8 mouse cellular contexts compared by ENCODE assay signal in genomic region chr6:125137002-125137671, GRCm38 (mm10). TPM values are rescaled to one million over a fixed set of nuclear protein-coding genes. Genes with fewer than 3 reads are reported as not detected.
DNase-seq lines count a peak whose midpoint lies in the region; ATAC-seq lines count a peak whose summit lies in the region.

No protein-coding gene starts in this region.

- no peak overlapping the region for H3K4me3 ChIP-seq in midbrain, embryonic 10.5 days
- no peak overlapping the region for H3K4me3 ChIP-seq in midbrain, embryonic 13.5 days (replicated peaks)

- no peak for ATAC-seq in midbrain, embryonic 13.5 days

- no peak overlapping the region for H3K4me2 ChIP-seq in midbrain, embryonic 13.5 days (replicated peaks)

- no peak overlapping the region for H3K27ac ChIP-seq in midbrain, embryonic 10.5 days (replicated peaks)
- H3K27ac ChIP-seq in midbrain, embryonic 13.5 days, result no peak overlapping the region

- DNase-seq in heart, adult 18-20 months, result peak; percentile 43 to 65
- DNase-seq in heart, adult 9 months (ENCODE audit: low spot score in 2 of 2), result no peak
- peak; percentile 44 for DNase-seq in midbrain, embryonic 10.5 days (ENCODE audit: low spot score)
- DNase-seq in R1 (ENCODE audit: low read depth, low spot score), result peak; percentile 87
- peak; percentile 65 for DNase-seq in kidney, postnatal 10 days
- peak; percentile 58 for DNase-seq in thymus, postnatal 0 days (ENCODE audit: low spot score)
- DNase-seq in ovary, postnatal 10 days (ENCODE audit: low spot score), result no peak

- no peaks in the 10 kb centered on the region for H3K27me3 ChIP-seq in midbrain, embryonic 10.5 days (ENCODE audit: low read depth, poor library complexity, severe bottlenecking)
- no peaks in the 10 kb centered on the region for H3K27me3 ChIP-seq in midbrain, embryonic 13.5 days

- H3K9me3 ChIP-seq in midbrain, embryonic 10.5 days (replicated peaks), result no peaks in the 10 kb centered on the region
- no peaks in the 10 kb centered on the region for H3K9me3 ChIP-seq in midbrain, embryonic 13.5 days

- H3K36me3 ChIP-seq in midbrain, embryonic 10.5 days, result peaks cover 92% of the 10 kb centered on the region
- H3K36me3 ChIP-seq in midbrain, embryonic 13.5 days, result peaks cover 88% of the 10 kb centered on the region

- peaks cover 15% of the 10 kb centered on the region for H3K4me1 ChIP-seq in midbrain, embryonic 10.5 days
- H3K4me1 ChIP-seq in midbrain, embryonic 13.5 days (replicated peaks), result peaks cover 15% of the 10 kb centered on the region

- no peak overlapping the region for H3K9ac ChIP-seq in midbrain, embryonic 13.5 days (replicated peaks)

- WGBS in midbrain, embryonic 10.5 days, result 92% methylated on average over 19 of the region's 19 CpGs
- 87% methylated on average over 19 of the region's 19 CpGs for WGBS in midbrain, embryonic 13.5 days

RNA-seq across cellular contexts. Expression of gene Nop2, which starts 5.4 kb away (rescaled TPM):
- total RNA-seq in heart, adult 18-20 months (2021), result 10 to 100 TPM; 19.2 to 20.1 TPM
- 72.6 and 86.4 TPM in 2 replicates for polyA plus RNA-seq in midbrain, embryonic 10.5 days (2016; fragmentation: Nextera tagmentation; extraction: Ambion mirVana)
- 43.2 and 45.9 TPM in 2 replicates for polyA plus RNA-seq in midbrain, embryonic 13.5 days (2015; fragmentation: Nextera tagmentation; extraction: Ambion mirVana)
- polyA plus RNA-seq in thymus, postnatal 0 days (2015; fragmentation: Nextera tagmentation; extraction: Ambion mirVana), result 53.9 and 60.7 TPM in 2 replicates

RNA-seq across cellular contexts. Expression of gene Iffo1, which starts 7.9 kb away (rescaled TPM):
- 1 to 10 TPM; 5.0 to 5.9 TPM for total RNA-seq in heart, adult 18-20 months (2021)
- polyA plus RNA-seq in midbrain, embryonic 10.5 days (2016; fragmentation: Nextera tagmentation; extraction: Ambion mirVana), result 12.7 and 15.1 TPM in 2 replicates
- 14.9 and 19.3 TPM in 2 replicates for polyA plus RNA-seq in midbrain, embryonic 13.5 days (2015; fragmentation: Nextera tagmentation; extraction: Ambion mirVana)
- polyA plus RNA-seq in thymus, postnatal 0 days (2015; fragmentation: Nextera tagmentation; extraction: Ambion mirVana), result 13.8 and 19.0 TPM in 2 replicates

RNA-seq across cellular contexts. Expression of gene Gapdh, which starts 29.1 kb away (rescaled TPM):
- total RNA-seq in heart, adult 18-20 months (2021), result 1,000 to 10,000 TPM; 4,422 to 5,568 TPM
- polyA plus RNA-seq in midbrain, embryonic 10.5 days (2016; fragmentation: Nextera tagmentation; extraction: Ambion mirVana), result 2,729 and 3,222 TPM in 2 replicates
- 1,484 and 1,546 TPM in 2 replicates for polyA plus RNA-seq in midbrain, embryonic 13.5 days (2015; fragmentation: Nextera tagmentation; extraction: Ambion mirVana)
- polyA plus RNA-seq in thymus, postnatal 0 days (2015; fragmentation: Nextera tagmentation; extraction: Ambion mirVana), result 1,452 and 1,606 TPM in 2 replicates

RNA-seq across cellular contexts. Expression of gene Chd4, which starts 41.4 kb away (rescaled TPM):
- 100 to 1,000 TPM; 105 to 111 TPM for total RNA-seq in heart, adult 18-20 months (2021)
- 90.7 and 103 TPM in 2 replicates for polyA plus RNA-seq in midbrain, embryonic 10.5 days (2016; fragmentation: Nextera tagmentation; extraction: Ambion mirVana)
- polyA plus RNA-seq in midbrain, embryonic 13.5 days (2015; fragmentation: Nextera tagmentation; extraction: Ambion mirVana), result 133 and 138 TPM in 2 replicates
- polyA plus RNA-seq in thymus, postnatal 0 days (2015; fragmentation: Nextera tagmentation; extraction: Ambion mirVana), result 70.0 and 84.9 TPM in 2 replicates

RNA-seq across cellular contexts. Expression of gene Ncapd2, which starts 54.4 kb away (rescaled TPM):
- 10 to 100 TPM; 12.2 to 15.6 TPM for total RNA-seq in heart, adult 18-20 months (2021)
- 236 and 246 TPM in 2 replicates for polyA plus RNA-seq in midbrain, embryonic 10.5 days (2016; fragmentation: Nextera tagmentation; extraction: Ambion mirVana)
- polyA plus RNA-seq in midbrain, embryonic 13.5 days (2015; fragmentation: Nextera tagmentation; extraction: Ambion mirVana), result 101 and 103 TPM in 2 replicates
- polyA plus RNA-seq in thymus, postnatal 0 days (2015; fragmentation: Nextera tagmentation; extraction: Ambion mirVana), result 130 and 153 TPM in 2 replicates

Comparison
In these comparisons a context has a peak if more than half of its experiments do, and no peak if none do; other contexts are left out.
1. DNase-seq: peak in heart, adult 18-20 months (2 of 2), midbrain, embryonic 10.5 days (single experiment), R1 (single experiment), kidney, postnatal 10 days (single experiment) and thymus, postnatal 0 days (single experiment); none in heart, adult 9 months (0 of 2) and ovary, postnatal 10 days (single experiment).